Mouse (Mus musculus): Measurements from ENCODE around the gene Gm8909. TPM values are rescaled to one million over a fixed set of nuclear protein-coding genes. Genes with fewer than 3 reads are reported as not detected.
"Not testable (repeated sequence)": the region's sequence is repeated elsewhere in the genome, so short reads cannot be mapped to it uniquely, and the experiment has no call there.

The Gm8909 gene
- total RNA-seq (2021), result not detected
- long read RNA-seq, result 0 reads

- DNase-seq (ENCODE audit: low spot score in 2 of 2), result no peak
Measured at GRCm38 (mm10) chr17:36168039-36168652, at the start of gene Gm8909. Gene Gm8909, minus strand, starts transcription at chr17:36168537.

GRCm38 (mm10) chr17:36215586-36215985 lies 47.2 kb upstream of the Gm8909 start:
- no peak for DNase-seq (ENCODE audit: low spot score in 2 of 2)

GRCm38 (mm10) chr17:36206846-36207245 lies 38.5 kb upstream of the Gm8909 start:
- no peak for DNase-seq (ENCODE audit: low spot score in 2 of 2)

GRCm38 (mm10) chr17:36205862-36206261 lies 37.5 kb upstream of the Gm8909 start:
- DNase-seq (ENCODE audit: low spot score in 2 of 2), result no peak

GRCm38 (mm10) chr17:36205456-36205855 lies 37.1 kb upstream of the Gm8909 start:
- DNase-seq (ENCODE audit: low spot score in 2 of 2), result no peak

- DNase-seq (ENCODE audit: low spot score in 2 of 2), result no peak
Measured at GRCm38 (mm10) chr17:36201851-36202250, 33.5 kb upstream of the Gm8909 start.

GRCm38 (mm10) chr17:36198317-36198716 lies 30.0 kb upstream of the Gm8909 start:
- no peak for DNase-seq (ENCODE audit: low spot score in 2 of 2)

GRCm38 (mm10) chr17:36194471-36194870 lies 26.1 kb upstream of the Gm8909 start:
- DNase-seq (ENCODE audit: low spot score in 2 of 2), result no peak

GRCm38 (mm10) chr17:36193546-36194141 lies 25.3 kb upstream of the Gm8909 start:
- peak; percentile 18 to 66 for DNase-seq (ENCODE audit: low spot score in 2 of 2)

GRCm38 (mm10) chr17:36192371-36192770 lies 24.0 kb upstream of the Gm8909 start:
- DNase-seq (ENCODE audit: low spot score in 2 of 2), result no peak

GRCm38 (mm10) chr17:36190169-36190507 lies 21.8 kb upstream of the Gm8909 start, which contains the start of gene H2-T3:
Gene H2-T3, minus strand, starts transcription at chr17:36190287.
- no peak for DNase-seq (ENCODE audit: low spot score in 2 of 2)

- no peak for DNase-seq (ENCODE audit: low spot score in 2 of 2)
Measured at GRCm38 (mm10) chr17:36189491-36190168, 21.3 kb upstream of the Gm8909 start.

- no peak for DNase-seq (ENCODE audit: low spot score in 2 of 2)
Measured at GRCm38 (mm10) chr17:36187540-36187939, 19.2 kb upstream of the Gm8909 start.

GRCm38 (mm10) chr17:36182212-36182611 lies 13.9 kb upstream of the Gm8909 start:
- no peak for DNase-seq (ENCODE audit: low spot score in 2 of 2)

- not testable (repeated sequence) for DNase-seq (ENCODE audit: low spot score in 2 of 2)
Measured at GRCm38 (mm10) chr17:36179446-36179845, 11.1 kb upstream of the Gm8909 start.

- DNase-seq (ENCODE audit: low spot score in 2 of 2), result not testable (repeated sequence)
Measured at GRCm38 (mm10) chr17:36178938-36179337, 10.6 kb upstream of the Gm8909 start.

GRCm38 (mm10) chr17:36176132-36176531 lies 7.8 kb upstream of the Gm8909 start:
- DNase-seq (ENCODE audit: low spot score in 2 of 2), result not testable (repeated sequence)

GRCm38 (mm10) chr17:36170287-36170814 lies 2.0 kb upstream of the Gm8909 start:
- DNase-seq (ENCODE audit: low spot score in 2 of 2), result no peak

- no peak for DNase-seq (ENCODE audit: low spot score in 2 of 2)
Measured at GRCm38 (mm10) chr17:36169753-36170152, 1.4 kb upstream of the Gm8909 start.

GRCm38 (mm10) chr17:36169094-36169493 lies 757 bp upstream of the Gm8909 start:
- DNase-seq (ENCODE audit: low spot score in 2 of 2), result not testable (repeated sequence)

- DNase-seq (ENCODE audit: low spot score in 2 of 2), result no peak
Measured at GRCm38 (mm10) chr17:36167306-36168038, 865 bp downstream of the Gm8909 start.
